Comparison of ENCODE assay signal across 8 mouse cellular contexts in the genomic region with DNA sequence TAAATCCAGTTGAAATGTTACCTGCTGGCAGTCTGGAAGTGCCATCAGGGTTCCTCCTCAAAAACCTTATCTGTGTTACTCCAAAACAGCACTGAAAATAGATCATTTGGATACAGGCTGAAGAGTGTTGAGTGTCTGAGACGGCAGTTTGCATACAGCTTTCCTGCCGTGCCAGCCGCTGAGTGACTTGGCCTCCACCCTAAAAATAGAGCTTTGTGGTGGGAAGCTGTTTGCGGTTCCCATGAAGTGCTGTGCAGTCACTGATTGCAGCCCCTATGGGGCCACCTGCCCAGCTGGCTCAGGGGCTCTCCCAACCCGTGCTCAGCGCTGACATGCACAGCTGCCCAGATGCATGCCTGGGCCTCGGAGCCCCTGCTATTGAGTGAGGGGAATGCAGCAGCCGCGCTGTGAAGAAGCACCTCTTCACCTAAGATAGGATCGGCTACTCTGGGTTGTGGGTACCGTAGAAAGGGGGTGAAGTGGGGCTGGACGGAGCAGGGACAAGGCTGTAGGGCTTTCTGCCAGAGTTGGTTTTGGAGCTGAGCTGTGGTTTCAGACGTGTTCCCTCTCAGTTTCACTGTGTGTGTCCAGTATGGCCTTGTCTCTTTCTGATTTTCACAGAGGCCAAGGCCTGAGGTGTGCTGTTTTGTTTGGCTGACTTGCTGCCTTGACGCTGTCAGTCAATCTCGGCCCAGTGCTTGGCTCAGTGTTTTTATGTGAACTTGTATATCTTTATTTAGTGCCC.
DNase-seq lines count a peak whose midpoint lies in the region; ATAC-seq and TF ChIP-seq lines count a peak whose summit lies in the region.

No protein-coding gene starts in this region.

- no peak for ATAC-seq in midbrain, embryonic 12.5 days (ENCODE audit: low FRiP score, low read depth)
- ATAC-seq in limb, embryonic 14.5 days (ENCODE audit: low FRiP score, low read depth) = peak; percentile 34; the same call in 1 of the 2 replicates

- peaks cover 23% of the 10 kb centered on the region; the same call in 1 of the 2 replicates for H3K36me3 ChIP-seq in midbrain, embryonic 12.5 days
- peaks cover 34% of the 10 kb centered on the region for H3K36me3 ChIP-seq in midbrain, embryonic 10.5 days
- H3K36me3 ChIP-seq in limb, embryonic 14.5 days (ENCODE audit: control insufficient read depth, insufficient read depth, low read length) = peaks cover 20% of the 10 kb centered on the region

- peak; percentile 32 for DNase-seq in adrenal gland, postnatal 10 days
- no peak for DNase-seq in adrenal gland, adult 18-20 months (ENCODE audit: low spot score in 2 of 2)
- no peak for DNase-seq in midbrain, embryonic 10.5 days (ENCODE audit: low spot score)
- no peak for DNase-seq in limb, embryonic 14.5 days (ENCODE audit: low spot score)
- peak; percentile 23 to 57 for DNase-seq in thymus, postnatal 36 days
- no peak for DNase-seq in right cerebral cortex, postnatal 14 days
- DNase-seq in right cerebral cortex, postnatal 25 days = no peak

- peaks cover 16% of the 10 kb centered on the region for H3K4me1 ChIP-seq in midbrain, embryonic 12.5 days
- H3K4me1 ChIP-seq in midbrain, embryonic 10.5 days = peaks cover 21% of the 10 kb centered on the region; the same call in 1 of the 2 replicates
- H3K4me1 ChIP-seq in limb, embryonic 14.5 days (ENCODE audit: control insufficient read depth, insufficient read depth, low read length) = peaks cover 5% of the 10 kb centered on the region; the same call in 1 of the 2 replicates

- WGBS in midbrain, embryonic 12.5 days = 84% methylated on average over 15 of the region's 15 CpGs
- WGBS in midbrain, embryonic 10.5 days = 84% methylated on average over 15 of the region's 15 CpGs
- WGBS in limb, embryonic 14.5 days = 66% methylated on average over 15 of the region's 15 CpGs

- H3K4me3 ChIP-seq in midbrain, embryonic 12.5 days = no peak overlapping the region
- no peak overlapping the region for H3K4me3 ChIP-seq in midbrain, embryonic 10.5 days
- no peak overlapping the region for H3K4me3 ChIP-seq in limb, embryonic 14.5 days (replicated peaks; ENCODE audit: low read length)

- H3K27me3 ChIP-seq in midbrain, embryonic 12.5 days = no peaks in the 10 kb centered on the region
- H3K27me3 ChIP-seq in midbrain, embryonic 10.5 days (ENCODE audit: low read depth, poor library complexity, severe bottlenecking) = no peaks in the 10 kb centered on the region
- no peaks in the 10 kb centered on the region for H3K27me3 ChIP-seq in limb, embryonic 14.5 days (ENCODE audit: control insufficient read depth, insufficient read depth, low read length)

- no peaks in the 10 kb centered on the region for H3K9me3 ChIP-seq in midbrain, embryonic 12.5 days
- H3K9me3 ChIP-seq in midbrain, embryonic 10.5 days (replicated peaks) = no peaks in the 10 kb centered on the region
- no peaks in the 10 kb centered on the region for H3K9me3 ChIP-seq in limb, embryonic 14.5 days (ENCODE audit: control insufficient read depth, low read length)

- H3K27ac ChIP-seq in midbrain, embryonic 12.5 days (replicated peaks) = 0 out of 2 replicates have a peak overlapping the region, but pooled peaks have one; percentile 61
- H3K27ac ChIP-seq in midbrain, embryonic 10.5 days (replicated peaks) = no peak overlapping the region
- H3K27ac ChIP-seq in limb, embryonic 14.5 days (replicated peaks; ENCODE audit: low read depth, low read length) = 0 out of 2 replicates have a peak overlapping the region, but pooled peaks have one; percentile 8

- no peak overlapping the region for H3K4me2 ChIP-seq in midbrain, embryonic 12.5 days (replicated peaks)
- H3K4me2 ChIP-seq in limb, embryonic 14.5 days (replicated peaks; ENCODE audit: low read depth, low read length, severe bottlenecking) = no peak overlapping the region

- H3K9ac ChIP-seq in midbrain, embryonic 12.5 days (replicated peaks) = no peak overlapping the region
- no peak overlapping the region for H3K9ac ChIP-seq in limb, embryonic 14.5 days (ENCODE audit: low read depth, low read length, severe bottlenecking)

- no peak for TF ChIP-seq POLR2A in limb, embryonic 14.5 days (IDR thresholded peaks at IDR 0.05; ENCODE audit: borderline replicate concordance, extremely low read depth, insufficient read depth, insufficient read length)

Comparison
In these comparisons a context has a peak if more than half of its experiments do, and no peak if none do; other contexts are left out.
1. DNase-seq: peak in adrenal gland, postnatal 10 days (single experiment) and thymus, postnatal 36 days (2 of 2); none in adrenal gland, adult 18-20 months (0 of 2), midbrain, embryonic 10.5 days (single experiment), limb, embryonic 14.5 days (single experiment), right cerebral cortex, postnatal 14 days (single experiment) and right cerebral cortex, postnatal 25 days (single experiment).